Mouse (Mus musculus): ENCODE measurements at regions not wholly inside any gene's neighbourhood (a gene's known extent, or its start where the extent isn't known, plus 50 kb on each side); places are given as distances from the start of the nearest gene placed in this dataset.

DNA sequence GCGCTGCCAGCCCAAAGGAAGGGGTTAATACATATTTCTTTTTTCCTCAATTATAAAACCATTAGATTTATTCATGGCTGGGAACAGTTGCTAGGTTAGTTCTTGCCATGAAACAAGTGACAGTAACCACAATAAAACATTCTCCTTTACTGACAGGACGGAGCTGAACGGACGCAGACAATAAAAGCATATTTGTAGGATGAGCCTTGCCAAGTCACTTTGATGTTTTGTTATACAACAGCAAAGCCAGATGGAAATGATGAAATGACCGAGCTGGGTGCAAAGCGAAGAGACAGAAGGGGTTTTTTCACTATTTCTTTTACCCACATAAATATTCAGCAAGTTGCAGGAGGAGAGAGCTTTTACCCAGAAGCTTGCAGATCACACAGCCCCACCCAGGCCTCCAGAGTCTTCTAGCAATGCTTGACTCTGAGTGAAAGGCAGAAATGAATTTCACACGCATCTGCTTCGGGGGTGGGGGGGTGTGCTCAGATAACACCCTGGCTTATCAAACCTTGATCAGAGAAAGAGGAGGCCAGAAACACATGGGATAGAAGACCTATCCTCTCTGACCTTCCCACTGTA, 395.3 kb downstream of the Mtx2 start:
- DNase-seq (ENCODE audit: low read depth, low spot score): no peak

DNA sequence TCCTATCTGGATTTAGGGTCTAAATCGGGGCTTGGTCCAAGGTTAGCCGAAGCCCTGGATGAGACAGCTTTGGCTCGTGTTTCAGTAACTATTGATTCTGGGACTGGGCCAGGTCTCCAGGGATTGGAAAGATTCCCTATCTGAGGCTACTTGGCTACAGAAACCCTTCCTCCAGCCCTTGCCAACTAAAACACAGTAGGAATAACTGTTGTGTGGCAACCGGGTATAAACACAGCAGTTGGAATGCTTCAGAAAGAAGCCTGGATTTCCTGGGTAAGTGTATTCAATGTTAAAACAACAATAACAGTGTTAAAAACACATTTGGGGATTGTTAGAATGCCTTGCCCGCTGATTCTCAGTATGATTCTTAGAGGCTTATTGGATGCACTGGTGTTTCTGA, 398.8 kb downstream of the Mtx2 start:
- no peak for DNase-seq (ENCODE audit: low read depth, low spot score)

DNA sequence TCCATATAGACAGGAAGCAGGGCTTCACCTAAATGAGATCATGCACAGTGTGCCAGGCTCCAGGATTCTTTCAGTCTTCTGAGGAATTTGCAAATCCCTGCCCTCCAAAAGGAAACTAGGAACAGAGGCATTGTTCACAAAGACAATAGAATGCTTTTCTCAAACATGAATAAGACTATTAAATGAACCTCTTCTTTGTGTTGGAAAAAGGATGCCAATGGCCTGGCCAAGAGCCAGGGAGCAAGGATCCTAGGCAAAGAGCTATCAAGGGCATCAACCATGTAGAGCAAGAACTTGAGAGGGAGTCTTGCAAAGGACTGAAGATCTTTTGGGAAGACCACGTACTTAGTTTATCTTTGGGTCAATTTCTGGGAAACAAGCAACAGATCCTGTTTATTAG, 415.4 kb downstream of the Mtx2 start:
- DNase-seq (ENCODE audit: low read depth, low spot score): no peak

DNA sequence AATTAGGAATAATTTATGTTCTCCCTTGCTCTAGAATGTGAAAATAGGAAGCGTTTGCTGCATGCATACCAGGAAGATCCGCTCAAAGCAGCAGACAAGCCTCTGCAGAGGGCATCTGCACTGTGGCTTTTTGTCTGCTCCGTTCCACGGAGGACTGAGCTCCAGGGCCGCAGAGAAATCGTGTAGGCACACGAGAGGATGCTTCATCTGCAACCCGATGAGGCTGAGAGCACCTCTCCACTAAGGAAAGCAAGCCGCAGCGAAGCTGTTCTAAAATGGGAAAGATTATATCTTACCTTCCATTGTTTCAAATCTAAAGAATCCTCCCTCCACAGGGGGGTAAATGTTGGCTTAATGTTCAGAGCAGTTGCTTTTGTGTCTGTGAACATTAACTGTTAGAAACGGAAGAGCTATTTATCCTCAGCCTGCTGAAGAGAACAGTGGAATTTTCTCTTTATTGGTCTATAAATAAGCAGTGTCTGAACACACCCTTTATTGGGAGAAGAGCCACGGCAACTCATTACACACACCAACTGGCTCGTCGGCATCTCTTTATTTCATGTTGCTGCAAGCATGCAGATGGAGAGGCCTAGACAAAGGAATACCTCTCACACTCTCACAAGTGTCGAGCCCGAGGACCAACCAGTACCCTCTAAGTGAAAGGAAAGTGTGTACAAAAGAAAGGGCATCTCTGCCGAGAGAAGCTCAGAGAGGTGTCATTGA, 414.6 kb upstream of the Hnrnpa3 start:
- DNase-seq (ENCODE audit: low read depth, low spot score): no peak

DNA sequence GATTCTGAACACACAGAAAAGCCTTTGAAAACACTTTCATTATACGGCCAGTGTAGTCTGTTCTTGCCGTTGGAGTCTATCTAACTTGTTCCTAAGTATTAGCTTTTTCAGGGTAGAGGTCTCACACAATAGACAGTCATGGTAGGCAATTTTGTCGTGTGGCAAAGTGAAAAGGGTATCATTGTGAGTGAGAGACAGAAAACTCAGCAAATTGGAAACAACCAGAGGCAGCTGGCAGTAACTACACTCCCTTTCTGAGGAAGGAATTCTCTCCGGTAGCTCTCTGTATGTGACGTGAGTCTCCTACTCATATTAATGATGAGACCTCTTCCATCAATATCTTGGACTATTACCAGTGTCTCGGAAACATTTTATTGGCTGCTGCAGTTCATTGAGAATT, 413.8 kb upstream of the Hnrnpa3 start:
- DNase-seq (ENCODE audit: low read depth, low spot score): no peak

DNA sequence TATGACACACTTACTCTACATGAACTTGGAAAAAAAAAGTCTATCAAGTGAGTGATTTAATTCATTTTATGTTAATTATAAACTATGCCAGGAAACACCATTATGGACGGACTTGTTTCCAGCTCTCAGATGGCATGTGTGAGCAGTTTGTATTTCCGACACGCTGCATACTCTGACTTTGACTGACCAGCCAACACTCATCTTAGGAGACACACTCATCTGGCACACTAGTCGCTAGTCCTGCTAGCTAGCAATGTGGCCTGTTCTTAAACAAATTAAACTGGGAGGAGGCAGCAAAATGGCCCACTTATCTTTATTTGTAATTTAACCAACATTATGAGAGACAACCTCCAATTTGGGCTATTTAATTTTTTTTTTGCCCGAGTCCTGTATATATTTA, 413.4 kb upstream of the Hnrnpa3 start:
- no peak for DNase-seq (ENCODE audit: low read depth, low spot score)

DNA sequence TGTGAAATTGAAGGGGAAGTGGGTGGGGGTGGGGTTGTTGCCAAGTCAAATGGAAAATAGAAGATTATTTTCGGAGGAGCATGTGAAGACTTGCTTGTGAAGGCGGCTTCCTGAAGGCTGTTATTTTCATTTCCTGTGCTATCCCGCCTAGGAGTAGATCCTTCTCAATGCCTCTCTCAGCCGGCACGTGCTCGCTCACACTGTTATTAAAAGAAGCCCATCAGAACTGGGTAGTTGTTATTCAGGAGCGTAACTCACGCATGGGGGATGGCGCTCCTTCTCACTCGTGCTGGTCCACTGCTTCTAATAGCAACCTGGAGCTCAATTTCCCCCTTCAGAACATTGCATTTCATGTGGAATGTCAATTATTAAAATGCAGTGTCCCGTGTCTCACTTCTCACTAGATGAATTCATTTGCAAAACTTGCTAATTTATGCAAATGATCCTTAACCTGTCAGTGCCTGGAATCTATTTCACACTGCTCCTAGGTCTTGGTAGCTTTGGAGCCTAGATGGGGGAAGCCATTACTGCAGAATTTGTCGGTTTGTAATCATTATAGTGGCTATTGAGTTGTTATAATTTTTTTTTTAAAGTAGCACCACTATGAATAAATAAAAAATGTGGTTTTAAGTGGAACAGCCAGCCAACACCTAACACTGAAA, 412.8 kb upstream of the Hnrnpa3 start:
- no peak for DNase-seq (ENCODE audit: low read depth, low spot score)

DNA sequence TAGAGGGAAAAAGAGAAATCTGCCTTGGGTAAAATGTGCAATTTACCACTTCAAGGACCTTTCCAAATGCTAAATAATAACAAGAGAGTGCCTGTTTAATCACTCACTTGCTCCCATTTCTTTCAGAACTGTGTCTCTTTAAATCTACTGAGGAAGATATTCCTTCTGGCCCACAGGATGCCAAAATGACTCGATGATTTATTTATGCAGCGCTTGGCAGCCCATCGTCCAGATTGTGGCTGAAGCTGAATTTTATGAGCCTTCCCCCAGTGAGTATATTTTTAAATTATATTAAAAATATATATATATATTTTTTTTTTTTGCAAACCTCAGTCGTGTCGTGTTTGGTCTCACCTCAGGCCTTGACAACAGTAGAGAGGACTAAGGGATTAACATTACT, 410.8 kb upstream of the Hnrnpa3 start:
- no peak for DNase-seq (ENCODE audit: low read depth, low spot score)

DNA sequence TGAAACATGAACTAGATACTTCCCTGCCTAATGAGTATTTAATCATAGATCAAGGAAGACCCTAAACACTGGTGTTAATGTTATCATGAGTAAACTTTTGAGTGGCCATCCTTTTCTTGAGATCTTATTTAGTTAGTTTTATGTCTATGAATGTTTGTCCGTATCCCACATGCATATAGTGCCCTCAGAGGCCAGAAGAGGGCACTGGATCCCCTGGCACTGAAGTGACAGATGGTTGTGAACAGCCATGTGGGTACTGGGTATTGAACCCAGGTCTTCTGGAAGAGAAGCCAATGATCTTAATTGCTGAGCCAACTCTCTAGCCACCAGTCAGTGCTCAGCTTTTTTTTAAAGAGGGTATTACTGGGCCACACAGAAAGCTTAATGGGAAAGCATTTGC, 408.6 kb upstream of the Hnrnpa3 start:
- DNase-seq (ENCODE audit: low read depth, low spot score): no peak

DNA sequence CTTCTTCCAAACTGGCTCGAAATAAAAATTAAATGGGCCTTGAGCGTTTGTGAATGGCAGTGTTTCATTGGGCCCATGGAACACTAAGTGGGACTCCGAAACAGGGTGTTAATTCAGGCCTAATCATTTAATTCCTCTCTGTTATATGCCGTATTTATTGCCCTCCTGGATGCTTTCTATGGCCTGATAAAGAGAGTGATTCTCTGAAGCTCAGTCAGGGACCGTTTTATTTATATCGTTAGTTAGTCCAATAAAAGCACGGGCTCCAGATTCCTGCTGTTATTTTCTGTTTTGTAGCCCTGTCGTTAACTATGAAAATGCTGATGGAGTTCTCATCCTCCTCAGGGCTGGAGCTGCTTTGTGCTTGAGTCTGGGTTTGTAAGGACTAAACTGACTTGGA, 406.2 kb upstream of the Hnrnpa3 start:
- DNase-seq (ENCODE audit: low read depth, low spot score): peak; percentile 58

DNA sequence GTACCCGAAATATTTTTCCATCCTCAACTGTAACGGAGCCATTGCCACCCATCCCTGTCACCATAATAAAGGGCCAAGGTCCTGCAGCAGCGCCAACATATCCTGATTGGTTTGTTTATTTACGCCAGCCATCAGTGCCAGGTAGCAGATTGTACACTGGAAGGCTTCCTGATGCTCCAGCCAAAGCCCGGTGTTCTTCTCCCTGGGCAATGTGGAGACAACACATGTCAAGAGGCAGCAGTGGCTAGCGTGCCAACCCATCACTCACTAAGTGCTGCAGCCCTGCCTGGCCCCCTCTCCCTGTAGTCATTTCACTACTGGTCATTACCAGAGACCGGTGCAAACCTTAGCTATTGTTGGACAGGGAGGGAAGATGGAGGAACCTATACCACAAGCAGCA, 393.8 kb upstream of the Hnrnpa3 start:
- DNase-seq (ENCODE audit: low read depth, low spot score): no peak

DNA sequence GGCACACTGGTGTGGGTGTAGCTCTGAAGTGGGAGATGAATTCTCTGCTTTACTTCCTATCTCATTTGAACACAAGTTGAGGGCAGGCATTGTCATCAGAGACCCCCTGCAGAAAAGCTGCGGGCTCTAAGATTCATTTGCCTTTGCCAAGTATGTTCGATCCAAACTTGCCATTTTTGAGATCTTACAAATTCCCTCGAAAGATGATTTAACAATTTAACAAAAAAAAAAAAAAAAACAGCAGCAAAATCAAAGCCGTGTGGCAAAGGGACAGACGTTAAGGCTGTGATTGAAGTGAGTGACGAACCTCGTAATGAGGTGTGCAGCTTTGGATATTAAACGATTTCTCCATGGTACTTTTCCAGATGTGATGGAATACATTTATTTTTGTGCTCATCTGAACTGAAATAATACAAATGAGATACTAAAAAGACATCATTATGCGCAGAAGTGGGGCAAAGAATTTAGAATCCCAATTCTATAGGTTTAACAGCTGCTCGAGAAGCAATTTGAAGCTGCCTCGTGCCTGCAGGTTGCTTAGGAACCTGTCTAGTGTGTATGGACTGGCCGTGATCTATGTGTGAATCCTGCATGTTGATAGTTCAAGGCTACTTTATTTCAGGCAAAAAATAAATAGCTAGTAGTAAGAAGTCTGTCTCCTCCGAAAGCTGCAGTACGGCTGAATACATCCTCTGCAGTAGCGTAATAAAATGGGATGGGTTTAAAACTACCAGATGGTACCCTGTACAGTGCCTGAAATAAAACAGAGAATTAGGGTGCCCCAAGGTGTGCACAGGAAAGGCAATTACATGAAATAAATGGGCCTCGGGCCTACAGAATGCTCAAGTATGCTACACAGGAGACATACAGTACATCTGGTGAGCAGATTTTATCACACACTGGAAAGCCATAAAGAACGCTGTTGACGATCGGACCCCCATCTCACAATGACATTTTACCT, 393.0 kb upstream of the Hnrnpa3 start:
- DNase-seq (ENCODE audit: low read depth, low spot score): peak; percentile 43

DNA sequence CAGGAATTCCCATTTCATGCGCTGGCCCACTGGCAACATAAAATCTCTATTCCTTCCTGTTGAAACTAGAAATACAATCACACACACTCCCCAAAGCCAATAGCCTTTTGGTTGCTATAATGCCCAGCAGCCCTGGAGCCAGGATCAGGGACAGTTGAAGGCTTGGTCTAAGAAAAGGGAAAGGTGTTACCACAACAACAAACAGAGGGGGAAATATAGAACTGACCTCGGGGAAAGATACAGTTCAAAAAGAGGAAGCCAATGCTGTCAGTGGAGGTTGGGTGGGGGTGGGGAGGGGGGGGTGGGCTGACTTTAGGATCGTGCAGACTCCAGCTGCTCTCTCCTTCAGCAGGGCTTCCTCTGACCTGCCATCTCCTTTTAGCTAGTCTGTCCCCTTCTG, 391.1 kb upstream of the Hnrnpa3 start:
- no peak for DNase-seq (ENCODE audit: low read depth, low spot score)

DNA sequence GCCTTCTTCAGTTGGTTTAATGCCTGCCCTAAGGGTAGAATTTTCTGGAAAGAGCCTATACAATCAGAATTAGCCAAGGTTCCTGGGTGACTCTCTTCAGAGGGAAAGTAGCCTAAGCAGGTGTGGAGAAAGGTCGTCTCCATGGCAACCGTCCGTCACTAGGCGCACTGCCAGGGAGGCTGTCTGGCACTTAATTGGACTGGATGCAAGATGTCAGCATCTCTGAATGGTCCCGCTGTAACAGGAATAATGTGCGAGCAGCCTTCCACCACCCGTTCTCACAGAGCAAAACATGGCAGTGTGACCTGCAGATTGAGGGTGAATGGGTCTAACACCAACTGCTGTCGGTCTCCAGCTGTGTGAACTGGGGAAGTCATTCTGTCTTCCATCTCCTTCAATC, 389.6 kb upstream of the Hnrnpa3 start:
- DNase-seq (ENCODE audit: low read depth, low spot score): peak; percentile 79

DNA sequence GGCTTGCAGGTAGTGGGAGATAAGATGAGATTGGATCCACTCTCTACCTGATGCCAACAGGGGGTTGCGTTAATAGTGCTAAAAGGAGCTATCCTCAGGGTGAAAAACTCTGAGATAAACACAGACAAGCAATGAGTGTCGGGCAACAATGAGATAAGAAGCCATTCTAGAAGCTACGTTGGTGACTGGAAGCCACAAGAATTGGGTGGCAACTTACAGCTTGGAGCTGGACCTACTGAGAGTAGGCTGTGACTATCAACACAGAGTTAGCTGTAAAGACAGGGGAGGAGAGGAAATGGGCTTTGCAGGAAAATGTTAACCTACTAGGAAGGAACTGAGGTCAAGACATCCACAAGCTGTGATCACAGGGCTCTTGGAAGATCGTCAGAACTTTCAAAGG, 388.9 kb upstream of the Hnrnpa3 start:
- no peak for DNase-seq (ENCODE audit: low read depth, low spot score)

DNA sequence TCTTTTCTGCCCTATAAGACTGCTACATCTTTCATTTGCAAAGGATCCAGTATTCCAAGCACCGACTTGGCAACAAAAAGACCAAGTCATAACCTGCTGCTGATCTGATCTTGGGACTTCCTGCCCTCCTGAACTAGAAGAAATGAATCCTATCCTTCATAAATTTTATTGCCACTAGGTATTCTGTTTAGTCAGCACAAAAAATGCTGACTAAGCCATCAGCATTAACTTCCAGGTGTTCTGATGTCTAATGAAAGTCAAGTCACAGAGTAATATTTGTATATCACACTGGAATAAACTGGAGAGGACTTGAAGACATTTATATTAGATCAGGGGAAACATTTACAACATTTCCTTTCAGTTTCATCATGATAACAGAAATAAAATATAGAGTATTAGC, 371.2 kb upstream of the Hnrnpa3 start:
- DNase-seq (ENCODE audit: low read depth, low spot score): no peak

DNA sequence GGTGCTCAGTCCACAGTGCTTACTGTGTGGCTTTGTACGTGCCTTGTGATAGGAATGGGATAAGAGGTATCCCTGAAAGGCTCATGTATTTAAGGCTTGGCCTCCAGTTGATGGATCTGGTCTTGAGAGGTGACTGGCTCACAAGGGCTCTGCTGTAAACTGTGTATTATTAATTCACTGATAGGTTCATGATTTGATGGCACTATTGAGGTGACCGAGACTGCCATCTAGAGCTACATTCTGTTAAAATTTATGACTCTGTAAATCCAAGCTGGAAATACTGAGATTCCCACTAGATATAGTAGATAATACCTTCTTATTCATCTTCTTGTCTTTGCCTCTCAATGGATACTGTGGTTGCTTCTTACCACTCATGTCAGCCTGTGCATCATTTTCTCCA, 367.4 kb upstream of the Hnrnpa3 start:
- no peak for DNase-seq (ENCODE audit: low read depth, low spot score)

DNA sequence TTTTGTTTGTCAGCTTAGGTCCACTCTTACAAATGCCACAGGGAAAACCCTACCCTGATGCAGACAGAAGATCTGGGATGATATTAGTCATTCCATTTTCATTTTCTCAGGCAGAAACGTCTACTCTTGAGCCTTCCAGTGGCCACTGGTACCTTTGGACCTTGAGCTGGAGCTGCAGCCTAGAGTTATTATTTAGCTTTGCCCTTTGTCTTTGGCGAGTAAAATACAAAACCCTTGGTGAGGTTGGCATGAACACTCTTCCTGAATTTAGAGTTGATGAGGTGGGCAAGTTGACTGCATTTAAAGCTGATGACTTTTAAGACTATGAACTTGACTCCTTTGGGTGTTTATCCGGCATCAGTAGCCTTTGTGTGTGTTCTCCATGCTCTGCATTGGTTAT, 352.2 kb upstream of the Hnrnpa3 start:
- DNase-seq (ENCODE audit: low read depth, low spot score): no peak

DNA sequence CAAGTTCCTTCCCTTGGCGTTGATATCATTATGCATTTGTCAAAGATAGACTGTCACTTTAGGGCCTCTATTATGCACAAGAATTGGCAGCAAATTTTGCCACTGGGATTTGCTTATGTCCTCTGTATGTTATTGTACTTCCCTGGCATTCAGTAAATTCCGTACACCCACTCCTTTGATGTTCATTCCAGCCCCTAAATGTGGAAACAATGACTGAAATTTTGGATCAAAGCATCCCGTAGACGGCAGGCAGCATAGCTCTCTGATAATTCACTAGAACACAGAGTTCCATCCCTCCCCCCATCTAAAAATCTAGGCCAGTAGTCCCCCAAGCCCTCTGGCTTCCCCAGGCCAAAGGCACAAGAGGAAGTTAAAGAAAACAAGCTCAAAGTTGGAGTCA, 347.9 kb upstream of the Hnrnpa3 start:
- DNase-seq (ENCODE audit: low read depth, low spot score): no peak

DNA sequence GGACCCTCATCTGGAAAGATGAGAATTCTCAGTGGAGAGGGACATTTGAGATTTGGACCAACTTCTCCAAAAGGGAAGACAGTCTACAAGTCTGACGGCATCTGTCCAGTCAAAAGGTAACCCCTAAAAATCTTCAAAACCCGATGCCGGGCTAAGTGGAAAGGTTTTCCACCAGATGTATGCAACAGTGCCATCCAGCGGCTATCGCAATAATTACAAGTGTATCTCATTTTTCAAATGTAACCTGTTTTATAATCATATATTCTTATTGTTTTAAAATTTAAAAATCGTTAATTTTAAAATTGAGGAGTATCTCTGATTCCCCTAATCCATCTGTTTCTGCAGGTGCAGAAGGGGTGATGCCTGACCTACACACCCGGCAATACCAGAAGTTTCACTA, 346.8 kb upstream of the Hnrnpa3 start:
- DNase-seq (ENCODE audit: low read depth, low spot score): peak; percentile 68

DNA sequence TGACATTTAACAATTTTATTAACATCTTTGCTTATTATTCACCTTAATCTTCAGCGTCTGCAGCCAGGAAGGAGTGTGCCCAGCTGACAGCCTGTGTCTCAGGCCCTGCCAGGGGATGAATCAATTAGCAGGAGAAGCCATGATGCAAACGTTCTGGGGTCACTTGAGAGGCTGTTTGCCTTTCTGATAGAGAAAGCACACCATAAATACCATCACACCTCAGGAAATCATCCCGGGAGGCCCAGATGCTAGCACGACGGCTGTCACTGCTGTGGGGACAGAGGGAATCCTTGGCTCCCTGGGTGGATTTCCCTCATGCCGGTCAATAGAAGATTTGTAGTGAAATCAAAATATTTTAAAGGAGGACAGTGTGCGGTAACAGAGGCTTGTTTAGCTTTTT, 343.7 kb upstream of the Hnrnpa3 start:
- no peak for DNase-seq (ENCODE audit: low read depth, low spot score)

DNA sequence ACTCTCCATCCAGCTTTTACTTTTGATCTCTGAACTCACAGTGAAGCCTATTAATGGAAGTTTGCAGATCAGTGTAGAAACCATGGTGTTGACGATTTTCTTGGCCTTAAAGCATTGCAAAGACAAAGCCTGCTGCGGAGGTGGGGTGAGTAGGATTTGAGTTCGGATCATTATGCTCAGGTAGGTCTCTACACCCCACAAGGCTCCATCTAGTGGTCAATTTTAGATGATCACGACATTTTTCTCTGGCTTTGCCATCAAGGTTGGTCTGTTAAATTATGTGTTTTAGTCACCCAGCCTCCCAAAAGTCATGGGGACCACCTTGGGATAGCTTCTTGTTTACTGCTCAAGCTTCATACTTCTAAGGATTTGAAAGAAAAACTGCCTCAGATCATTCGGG, 340.9 kb upstream of the Hnrnpa3 start:
- DNase-seq (ENCODE audit: low read depth, low spot score): no peak

All from forelimb bud, embryonic 11.5 days (tissue).